Mouse (Mus musculus) cerebellum, adult (tissue): ENCODE data around the gene Prkaa2.

Experiments
- ATAC-seq: cut with Nextera tagmentation; 2 replicates; pipeline ENCODE4 v1.9.2; 2017; ENCODE audit warnings: mild to moderate bottlenecking, moderate library complexity, mixed read lengths; ENCODE audit not compliant: insufficient number of reproducible peaks, low FRiP score, low TSS enrichment

Gene Prkaa2

DNA sequence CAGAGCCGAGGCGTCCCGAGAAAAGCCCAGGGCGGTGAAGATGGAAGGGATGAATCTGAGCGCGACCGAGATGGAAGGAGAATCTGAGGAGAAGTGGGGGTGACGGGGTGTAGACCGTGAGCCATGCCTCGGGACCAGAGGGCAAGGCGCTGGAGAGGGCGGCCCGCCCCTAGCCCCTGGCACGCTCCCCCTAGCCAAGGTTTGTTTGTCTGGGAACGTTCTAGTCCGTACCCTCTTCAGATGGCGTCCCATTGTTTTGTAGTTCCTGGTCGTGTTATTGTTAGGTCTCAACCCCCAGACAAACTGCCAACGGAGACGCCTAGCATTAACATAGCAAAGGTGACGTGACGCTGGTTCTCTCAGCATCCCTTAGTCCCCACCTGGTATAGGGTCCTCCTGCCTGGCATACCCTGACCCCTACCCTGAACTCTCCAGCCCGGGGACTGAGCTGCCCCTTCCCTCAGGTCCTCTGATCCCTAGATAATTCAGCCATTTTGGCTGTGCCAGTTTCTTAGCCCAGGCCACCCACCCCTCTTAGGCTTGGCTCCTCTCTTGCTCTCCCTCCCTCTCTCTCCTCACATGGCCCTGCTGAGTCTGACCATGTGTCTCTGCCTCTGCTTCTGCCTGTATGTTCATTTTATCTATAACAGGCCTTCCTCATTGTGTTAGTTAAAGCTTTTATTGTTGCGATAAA is 447 bp upstream of the Prkaa2 start:
- ATAC-seq: peak; percentile 57

DNA sequence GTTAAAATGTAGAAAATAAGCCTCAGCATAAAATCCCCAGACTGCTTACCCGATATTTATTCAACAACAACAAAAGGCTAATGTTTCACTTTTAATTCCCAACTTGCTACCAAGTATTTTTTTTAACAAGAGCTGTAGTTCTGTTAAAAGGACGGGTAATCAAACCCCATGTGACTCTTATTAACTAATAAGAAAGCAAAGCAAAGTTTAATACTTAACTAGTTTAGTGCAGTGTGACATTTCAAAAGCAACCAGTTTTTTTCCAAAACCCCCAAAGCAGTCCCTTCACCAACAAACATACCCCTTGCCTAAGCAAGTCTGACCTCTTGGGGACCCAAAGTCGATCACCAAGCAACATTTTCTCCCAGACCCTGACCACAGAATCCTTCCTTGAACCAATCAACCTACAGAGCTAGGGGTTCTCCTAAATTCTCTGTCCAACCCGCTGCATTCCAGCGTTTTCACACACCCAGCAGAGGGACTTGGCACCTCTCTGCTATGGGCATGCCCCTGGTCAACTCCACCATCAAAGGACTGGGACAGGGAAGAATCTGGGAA is 970 bp downstream of the Prkaa2 start:
- 0 out of 2 replicates have a peak, but pooled peaks have one; percentile 23 for ATAC-seq

DNA sequence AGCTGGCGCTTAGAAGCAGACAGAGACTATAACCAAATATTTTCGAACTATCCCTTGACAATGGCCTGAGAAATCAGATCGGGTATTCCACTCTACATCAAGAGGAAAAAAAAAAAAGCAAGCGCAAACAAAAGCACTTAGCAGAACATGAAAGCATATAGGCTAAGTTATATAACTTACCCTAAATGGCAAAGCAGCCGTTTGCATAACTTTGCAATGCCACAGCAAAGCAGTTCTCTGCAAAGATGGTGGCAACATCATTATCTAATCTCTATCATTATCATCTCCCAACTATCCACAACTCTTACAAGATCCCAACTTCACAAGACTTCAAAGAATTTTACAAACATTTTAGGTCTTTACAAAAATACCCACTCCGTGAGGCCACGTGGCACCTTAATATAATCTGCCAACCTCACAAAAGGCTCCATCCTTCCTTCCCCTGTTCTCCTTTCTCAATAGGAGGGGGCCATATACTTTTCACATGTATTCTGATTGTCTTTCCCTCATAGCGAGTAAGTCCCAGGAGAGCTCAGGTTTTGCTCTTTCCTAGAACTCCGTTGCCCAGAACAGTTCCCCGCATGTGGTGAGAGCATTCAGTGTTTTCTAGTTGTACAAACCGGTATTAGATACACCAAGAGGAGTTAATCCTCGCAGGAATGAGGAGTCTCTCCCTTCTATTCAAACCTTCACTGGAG is 1.6 kb downstream of the Prkaa2 start:
- ATAC-seq: no peak

DNA sequence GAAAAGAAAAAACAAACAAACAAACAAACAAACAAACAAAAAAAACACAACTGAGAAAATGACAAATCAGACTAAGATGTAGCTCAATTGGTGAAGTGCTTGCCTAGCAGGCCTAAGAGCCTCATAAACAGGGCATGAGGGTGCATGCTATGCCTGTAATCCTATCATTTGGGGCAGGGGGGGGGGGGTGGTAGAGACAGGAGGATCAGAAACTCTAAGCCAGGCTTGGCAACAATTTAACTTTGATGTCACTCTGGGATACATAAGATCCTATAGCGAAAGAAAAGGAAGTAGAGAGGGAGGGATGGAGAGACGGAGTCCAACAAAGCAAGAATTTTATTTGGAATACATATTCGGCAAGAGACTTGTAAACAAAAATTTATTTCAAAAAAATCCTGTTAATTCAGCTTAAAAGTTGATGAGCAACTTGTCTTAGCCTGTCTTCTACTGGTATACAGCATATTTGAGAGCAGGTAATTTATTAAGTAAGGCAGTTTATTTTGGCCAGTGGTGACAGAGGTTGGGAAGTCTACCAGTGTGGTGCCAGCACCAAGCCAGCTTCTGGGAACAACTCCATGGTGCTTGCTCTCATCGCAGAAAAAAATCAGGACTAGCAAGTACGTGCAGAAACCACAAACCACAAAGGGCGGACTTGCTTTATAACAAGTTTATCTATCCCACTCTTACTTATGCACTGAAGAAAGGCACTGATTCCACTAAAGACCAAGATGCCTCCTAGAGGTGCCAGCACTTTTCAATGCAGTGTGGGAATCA is 5.4 kb downstream of the Prkaa2 start:
- no peak for ATAC-seq

DNA sequence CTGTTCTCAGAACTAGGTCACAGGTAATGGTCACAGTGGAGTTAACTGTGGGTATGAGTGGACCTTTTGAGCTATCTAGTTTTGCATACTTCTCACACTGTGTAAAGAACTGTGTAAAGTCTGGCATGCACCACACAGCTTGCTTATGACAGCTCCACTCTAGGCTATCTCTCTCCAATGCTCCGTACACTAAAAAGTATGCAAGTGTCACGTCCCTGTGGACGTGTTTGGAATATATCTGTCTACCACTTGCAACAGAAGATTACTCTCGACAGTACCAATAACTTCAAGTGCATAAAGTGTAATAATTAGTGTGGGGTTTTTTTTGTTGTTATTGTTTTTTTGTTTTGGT is 8.4 kb downstream of the Prkaa2 start:
- peak; percentile 64 for ATAC-seq

DNA sequence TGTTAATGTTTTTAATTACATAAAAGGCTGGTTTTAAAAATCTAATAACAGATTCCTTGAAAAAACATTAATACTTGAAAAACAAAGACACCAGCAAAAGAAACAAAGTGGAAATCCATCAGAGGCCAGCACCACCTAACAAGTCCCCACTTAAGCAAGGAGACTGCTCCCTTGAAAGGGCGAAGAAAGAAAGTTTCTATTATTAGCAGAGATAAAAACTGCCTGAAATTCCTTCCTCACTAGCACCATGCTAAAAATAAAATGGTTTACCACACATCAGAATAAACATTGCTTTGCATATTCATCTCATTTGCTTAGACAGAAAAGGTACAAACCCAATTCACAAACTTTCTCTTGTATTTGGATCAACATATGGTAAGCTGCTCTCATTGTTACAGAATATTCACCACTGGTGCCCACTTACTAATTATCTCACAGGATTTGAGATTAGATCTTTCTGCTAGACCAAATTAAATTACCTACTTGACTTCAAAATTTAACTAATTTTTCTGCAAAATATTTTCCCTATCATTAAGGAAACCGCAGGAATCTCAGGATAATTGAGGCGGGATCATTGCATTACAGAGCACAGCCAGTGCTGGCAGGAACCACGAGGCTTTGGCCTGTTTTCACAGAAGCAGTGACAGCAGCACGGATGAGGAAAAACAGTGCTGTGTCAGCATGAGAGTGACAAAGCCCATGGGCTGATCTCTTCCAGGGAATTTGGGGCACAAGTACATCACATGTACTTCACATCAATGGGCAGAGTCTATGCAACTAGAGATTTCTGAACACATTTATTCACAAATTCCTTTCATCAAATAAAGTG is 9.0 kb downstream of the Prkaa2 start:
- ATAC-seq: peak; percentile 81

DNA sequence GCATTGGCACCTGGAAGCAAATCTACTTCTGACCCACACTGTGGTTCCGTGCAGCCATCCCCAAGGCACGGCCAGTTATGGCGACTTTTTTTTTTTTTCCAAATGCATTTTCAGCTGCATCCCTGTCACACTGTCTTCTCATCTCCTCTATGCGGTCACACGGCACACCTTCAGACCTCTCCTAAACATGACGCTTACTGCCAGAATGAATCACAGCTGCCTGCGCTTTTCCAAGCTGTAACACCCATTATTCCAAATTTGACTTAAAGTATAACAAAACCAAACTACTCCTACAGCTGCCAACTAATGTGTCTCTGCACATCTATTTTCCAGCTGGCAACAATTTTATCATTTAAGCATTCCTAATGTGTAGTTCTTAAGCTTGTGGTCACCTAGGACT is 11.0 kb downstream of the Prkaa2 start:
- no peak for ATAC-seq

DNA sequence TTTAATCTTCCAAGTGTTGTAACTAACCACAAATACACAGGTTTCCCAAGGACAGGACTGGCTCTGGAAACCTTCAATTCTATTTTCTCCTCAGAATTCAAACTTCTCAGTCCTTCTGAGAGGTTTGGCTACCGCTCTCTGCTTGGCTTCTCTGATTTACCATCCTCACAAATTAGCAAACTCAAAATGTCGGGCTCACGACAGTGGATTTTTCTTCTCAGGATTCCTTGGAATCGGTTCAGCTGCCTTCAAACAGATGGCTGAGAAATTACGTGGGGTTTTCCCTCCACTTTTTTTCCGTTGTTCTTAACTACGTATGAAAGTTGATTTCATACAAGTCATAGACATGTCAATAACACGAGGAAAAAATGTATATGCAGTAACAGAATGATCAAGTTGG is 11.5 kb downstream of the Prkaa2 start:
- no peak for ATAC-seq

DNA sequence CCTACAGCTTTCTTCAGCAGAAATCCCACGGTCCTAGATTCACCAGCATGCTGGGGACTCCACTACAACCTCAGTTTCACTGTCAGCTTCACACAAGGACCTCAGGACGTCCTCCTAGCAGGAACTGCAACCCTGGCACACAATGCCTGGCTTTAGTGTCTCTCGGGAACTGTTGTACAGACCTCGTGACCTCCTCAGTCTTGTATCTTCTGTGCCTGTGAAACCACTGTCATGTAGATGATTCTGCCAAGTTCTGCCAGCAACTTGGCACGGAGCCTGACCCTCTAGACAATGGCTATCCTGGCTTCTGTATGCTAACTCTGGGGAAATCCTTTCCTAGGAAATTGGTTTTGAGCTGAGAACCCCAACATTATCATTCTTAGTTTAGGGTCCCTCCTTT is 14.4 kb downstream of the Prkaa2 start:
- ATAC-seq: peak; percentile 75

DNA sequence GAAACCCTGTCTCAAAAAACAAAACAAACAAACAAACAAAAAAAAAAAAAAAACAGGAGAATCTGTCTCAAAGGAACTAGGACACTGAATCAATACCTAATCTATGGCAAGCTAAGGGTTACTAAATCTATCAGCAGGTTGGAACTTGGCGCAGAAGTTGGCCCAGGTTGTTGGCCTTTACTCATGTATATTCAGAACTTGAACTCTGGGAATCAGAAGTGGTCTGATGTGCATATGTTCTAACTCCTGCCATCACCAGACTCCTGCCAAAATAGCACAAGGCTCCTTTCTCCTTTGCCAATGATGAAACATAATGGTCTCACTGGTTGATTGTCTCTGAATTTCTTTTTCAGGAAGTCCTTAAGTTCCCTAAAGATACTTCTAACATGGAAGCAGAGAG is 15.7 kb downstream of the Prkaa2 start:
- ATAC-seq: no peak

DNA sequence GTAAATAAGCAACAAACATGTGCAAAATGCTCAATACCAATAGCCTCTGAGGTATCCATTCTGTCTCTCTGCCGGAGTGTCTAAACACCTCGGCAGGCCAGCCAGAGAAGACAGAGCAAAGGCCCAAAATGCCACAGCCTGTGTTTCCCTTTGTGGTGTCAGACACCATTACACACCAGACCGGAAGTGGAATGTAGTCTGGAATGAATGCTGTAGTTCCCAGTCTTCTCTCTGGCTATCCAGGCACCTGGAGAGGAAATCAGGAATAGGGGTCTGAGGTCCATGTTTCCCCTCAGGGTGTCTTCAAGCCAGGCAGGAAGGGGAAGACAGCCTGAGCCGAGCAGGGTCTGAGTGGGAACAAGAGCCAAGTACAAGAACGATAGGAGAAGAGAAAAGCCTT is 19.3 kb downstream of the Prkaa2 start:
- ATAC-seq: no peak

DNA sequence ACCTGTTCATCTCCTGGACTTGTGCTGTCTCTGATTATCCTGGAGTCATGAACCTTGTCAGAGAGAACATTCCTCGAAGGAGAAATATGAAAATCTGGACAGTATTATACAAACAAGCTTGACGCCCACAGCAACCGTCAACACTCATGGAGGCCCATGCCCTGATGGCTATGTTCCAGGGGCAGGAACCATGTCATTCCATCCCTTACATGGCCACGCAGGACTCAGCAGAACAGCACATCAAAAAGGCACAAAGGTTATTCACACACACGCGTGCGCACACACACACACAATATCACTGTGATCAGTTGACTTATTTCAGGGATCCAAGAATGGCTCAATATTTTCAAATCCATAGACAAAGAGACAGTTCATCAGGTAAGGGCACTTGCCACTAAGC is 20.3 kb downstream of the Prkaa2 start:
- ATAC-seq: no peak

DNA sequence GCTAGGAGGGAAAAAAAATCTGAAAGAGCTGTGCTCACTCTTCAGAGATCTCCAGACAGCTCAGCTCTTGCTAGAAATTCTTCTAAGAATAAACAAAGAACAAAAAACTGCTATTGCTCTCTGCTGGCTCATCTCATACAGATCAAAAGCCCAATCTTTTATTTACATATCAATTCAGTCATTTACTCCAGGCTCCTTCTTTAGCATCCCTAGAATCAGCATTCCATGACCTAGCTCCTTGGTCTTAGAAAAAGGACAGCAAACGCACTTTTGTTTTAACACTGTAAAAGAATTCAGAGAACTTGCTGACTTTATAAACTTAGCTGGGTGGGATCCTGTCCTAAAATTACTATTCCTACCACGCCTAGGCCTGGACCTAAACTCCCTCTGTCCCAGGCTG is 21.0 kb downstream of the Prkaa2 start:
- ATAC-seq: no peak

DNA sequence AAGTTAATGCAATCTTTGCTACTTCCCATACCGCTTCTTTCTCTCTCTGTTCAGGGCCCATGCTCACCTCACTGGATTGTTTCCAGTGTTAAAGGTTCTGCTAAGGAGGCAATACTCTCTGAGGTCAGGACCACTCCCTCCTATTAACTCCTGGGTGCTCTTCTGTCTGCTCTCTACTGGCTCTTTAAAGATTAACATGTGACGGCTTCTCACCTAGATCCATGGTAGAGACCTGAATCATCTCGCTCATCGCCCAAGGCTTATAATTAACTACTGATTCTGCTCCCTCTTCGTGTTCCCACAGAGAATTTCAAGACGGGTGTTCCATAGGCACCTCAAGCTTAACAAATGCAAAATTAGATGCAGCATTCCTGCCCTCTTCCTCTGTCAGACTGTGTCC is 33.5 kb downstream of the Prkaa2 start:
- ATAC-seq: no peak

DNA sequence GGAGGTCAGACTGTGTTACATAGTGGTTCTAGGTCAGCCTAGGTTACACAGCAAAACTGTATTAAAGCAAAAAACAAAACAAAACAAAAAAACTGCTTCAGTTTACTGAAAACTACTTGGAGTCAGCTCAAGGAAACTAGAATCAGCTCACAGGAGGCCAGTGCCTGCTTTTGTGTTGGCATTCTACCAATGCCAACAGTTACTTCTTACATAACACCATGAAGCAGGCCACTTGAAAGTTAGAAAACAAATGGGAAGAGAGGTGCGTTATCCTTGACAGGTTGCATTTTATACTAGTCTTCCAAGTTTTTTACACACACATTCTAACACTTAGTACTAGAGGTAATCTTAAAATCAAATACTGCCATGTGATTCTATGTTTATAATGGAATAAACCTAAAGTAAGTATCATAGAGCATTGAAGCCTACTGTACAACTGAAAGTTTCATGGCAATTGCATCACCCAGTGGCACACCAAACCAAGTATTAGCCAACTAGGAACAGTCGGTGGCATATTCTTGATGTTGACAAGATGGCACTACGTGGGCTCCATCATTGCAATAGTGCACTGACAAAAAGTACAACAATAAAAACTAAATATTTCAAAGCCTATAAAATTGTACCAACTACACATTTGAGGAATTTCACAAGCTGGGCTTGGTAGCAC is 37.8 kb downstream of the Prkaa2 start:
- 0 out of 2 replicates have a peak, but pooled peaks have one; percentile 6 for ATAC-seq

DNA sequence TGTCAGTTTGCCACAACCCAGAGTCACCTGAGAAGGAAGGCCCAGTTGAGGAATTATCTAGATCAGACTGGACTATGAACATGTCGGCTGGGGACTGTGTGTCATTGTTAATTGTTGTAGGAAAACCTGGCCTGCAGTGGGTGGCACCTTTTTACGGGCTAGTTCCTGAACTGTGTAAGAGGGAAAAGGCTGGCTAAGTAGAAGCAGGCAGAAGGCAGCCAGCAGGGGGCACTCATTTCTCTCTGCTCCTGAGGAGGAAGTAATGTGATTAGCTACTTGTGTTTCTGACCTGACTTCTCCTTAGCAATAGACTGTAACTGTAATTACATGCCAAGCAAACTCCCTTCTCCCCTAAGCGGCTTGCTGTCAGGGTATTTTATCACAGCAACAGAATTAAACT is 38.7 kb downstream of the Prkaa2 start:
- peak; percentile 93 for ATAC-seq

DNA sequence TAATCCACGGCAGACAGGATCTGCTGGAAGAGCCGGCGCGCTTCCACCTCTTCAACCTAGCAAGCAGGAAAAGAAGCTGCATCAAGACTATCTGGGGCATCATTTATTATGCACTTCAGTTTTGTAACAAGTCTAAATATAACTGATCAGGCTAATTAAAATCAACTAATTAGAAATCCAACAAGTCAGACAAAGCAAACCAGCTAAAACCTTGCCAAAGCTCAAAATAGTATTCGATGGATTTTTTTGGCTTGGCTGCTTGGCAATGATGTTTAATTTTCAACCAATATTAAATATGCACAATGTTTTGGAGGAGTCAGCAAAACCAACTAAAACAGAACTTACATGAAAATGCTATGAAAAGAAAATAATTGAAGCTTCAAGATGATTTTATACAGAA is 58.4 kb downstream of the Prkaa2 start:
- no peak for ATAC-seq

DNA sequence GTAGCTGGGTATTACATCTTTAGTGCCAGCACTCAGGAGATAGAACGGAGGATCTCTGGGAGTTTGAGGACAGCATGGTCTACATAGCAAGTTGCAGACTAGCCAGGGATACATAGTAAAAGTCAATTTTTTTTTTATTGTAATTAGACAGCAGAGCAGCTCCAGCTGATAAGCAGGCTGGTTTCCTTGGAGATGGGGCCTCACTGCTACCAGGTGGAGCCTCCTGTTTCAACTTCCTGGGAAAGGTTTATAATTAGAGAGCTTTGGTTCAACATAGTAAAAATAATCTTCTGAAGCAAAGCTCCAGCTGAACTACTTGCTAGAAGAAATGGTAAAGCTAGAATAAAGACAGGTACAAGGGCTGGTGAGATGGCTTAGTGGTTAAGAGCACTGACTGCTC is 59.6 kb downstream of the Prkaa2 start:
- ATAC-seq: no peak

DNA sequence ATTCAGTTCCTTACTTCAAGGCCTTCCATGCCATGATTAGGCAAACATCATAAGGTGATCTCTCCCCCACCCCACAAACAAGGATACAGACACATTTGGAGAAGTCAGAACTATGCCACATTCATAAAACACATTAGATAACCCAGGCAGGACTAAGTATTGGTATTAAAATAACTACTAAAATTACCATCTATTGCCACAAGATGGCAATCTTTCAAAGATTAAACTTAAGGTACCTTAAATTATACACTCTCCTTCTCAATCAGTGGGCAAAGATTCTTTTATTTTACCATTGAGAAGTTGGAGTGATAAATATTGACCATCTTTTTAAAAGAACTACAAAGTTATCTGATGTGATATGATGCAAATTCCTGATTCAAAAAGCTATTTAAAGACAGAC is 75.4 kb downstream of the Prkaa2 start:
- no peak for ATAC-seq

DNA sequence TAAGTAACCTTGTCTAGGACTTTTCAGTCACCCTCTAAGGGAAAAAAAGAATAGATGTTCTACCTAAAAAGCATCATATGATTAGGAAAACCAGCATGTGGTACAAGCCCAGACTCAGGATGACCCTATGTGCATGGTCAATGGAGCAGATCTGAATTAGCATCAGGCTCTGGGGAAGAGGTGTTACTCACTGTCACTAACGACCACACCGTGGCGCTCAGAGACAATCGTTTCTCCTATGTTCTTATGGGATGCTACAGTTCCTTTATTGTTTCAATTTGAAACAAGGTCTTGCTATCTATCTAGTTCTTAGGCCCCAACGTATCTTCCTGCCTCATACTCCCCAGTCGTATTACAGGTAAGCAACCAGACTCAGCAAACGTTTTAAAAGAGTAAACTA is 76.5 kb downstream of the Prkaa2 start:
- no peak for ATAC-seq
